Mouse (Mus musculus): ENCODE measurements around the gene Sdr42e1.
A peak's percentile ranks its signal among the peaks of the same experiment; 100 is the strongest.

The Sdr42e1 gene

GRCm38 (mm10) chr8:117660358-117661031 lies 13.0 kb downstream of the Sdr42e1 start:
- DNase-seq (ENCODE audit: inconsistent ontology term) = peak; percentile 58

GRCm38 (mm10) chr8:117658990-117659389 lies 14.5 kb downstream of the Sdr42e1 start:
- DNase-seq (ENCODE audit: inconsistent ontology term) = no peak

- DNase-seq (ENCODE audit: inconsistent ontology term) = no peak
Observed at GRCm38 (mm10) chr8:117652318-117652717, 21.2 kb downstream of the Sdr42e1 start.

- DNase-seq (ENCODE audit: inconsistent ontology term) = no peak
Observed at GRCm38 (mm10) chr8:117646440-117646839, 27.0 kb downstream of the Sdr42e1 start.

GRCm38 (mm10) chr8:117646020-117646419 lies 27.5 kb downstream of the Sdr42e1 start:
- DNase-seq (ENCODE audit: inconsistent ontology term) = peak; percentile 15

- no peak for DNase-seq (ENCODE audit: inconsistent ontology term)
Observed at GRCm38 (mm10) chr8:117645486-117645885, 28.0 kb downstream of the Sdr42e1 start.

- no peak for DNase-seq (ENCODE audit: inconsistent ontology term)
Observed at GRCm38 (mm10) chr8:117639631-117640030, 33.9 kb downstream of the Sdr42e1 start.

- no peak for DNase-seq (ENCODE audit: inconsistent ontology term)
Observed at GRCm38 (mm10) chr8:117637462-117637861, 36.0 kb downstream of the Sdr42e1 start.

GRCm38 (mm10) chr8:117634406-117634805 lies 39.1 kb downstream of the Sdr42e1 start:
- no peak for DNase-seq (ENCODE audit: inconsistent ontology term)

GRCm38 (mm10) chr8:117632532-117632931 lies 41.0 kb downstream of the Sdr42e1 start:
- no peak for DNase-seq (ENCODE audit: inconsistent ontology term)

GRCm38 (mm10) chr8:117627096-117627495 lies 46.4 kb downstream of the Sdr42e1 start:
- DNase-seq (ENCODE audit: inconsistent ontology term) = no peak

- peak; percentile 64 for DNase-seq (ENCODE audit: inconsistent ontology term)
Observed at GRCm38 (mm10) chr8:117626040-117626838, 47.2 kb downstream of the Sdr42e1 start.

GRCm38 (mm10) chr8:117612861-117613260 lies 60.6 kb downstream of the Sdr42e1 start:
- DNase-seq (ENCODE audit: inconsistent ontology term) = no peak
